Mouse (Mus musculus) embryo, embryonic 10 days (tissue): ENCODE data around the gene Cp.
"Not testable (repeated sequence)": the region's sequence is repeated elsewhere in the genome, so short reads cannot be mapped to it uniquely, and the experiment has no call there.

Source experiments
- DNase-seq: peaks from one replicate; pipeline ENCODE4 v3.0.0-alpha.2; 2015; ENCODE audit warnings: low spot score

Cp gene

GRCm38 (mm10) chr3:20007275-20007674, 50.4 kb downstream of the Cp start:
- no peak for DNase-seq

GRCm38 (mm10) chr3:20007759-20008158, 50.9 kb downstream of the Cp start:
- no peak for DNase-seq

GRCm38 (mm10) chr3:20010464-20010863, 53.6 kb downstream of the Cp start:
- no peak for DNase-seq

DNA sequence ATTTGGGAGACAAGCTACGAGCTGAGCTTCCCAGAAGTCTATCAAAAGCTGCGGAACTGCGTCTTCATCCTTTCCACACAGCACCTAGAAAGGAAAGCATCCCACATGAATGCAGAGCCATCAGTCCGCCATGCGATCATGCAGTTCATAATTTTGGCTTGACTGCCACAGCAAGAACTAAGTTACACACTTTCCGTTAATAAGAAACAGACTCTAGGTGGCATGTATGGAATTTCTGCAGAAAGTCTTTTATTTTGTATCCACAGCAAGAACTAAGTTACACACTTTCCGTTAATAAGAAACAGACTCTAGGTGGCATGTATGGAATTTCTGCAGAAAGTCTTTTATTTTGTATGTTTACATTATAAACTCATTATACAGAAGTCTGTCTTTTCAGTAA, 54.1 kb downstream of the Cp start:
- DNase-seq, result not testable (repeated sequence)

- DNase-seq, result no peak
These were observed 57.6 kb downstream of the Cp start for GRCm38 (mm10) chr3:20014454-20014853.

DNA sequence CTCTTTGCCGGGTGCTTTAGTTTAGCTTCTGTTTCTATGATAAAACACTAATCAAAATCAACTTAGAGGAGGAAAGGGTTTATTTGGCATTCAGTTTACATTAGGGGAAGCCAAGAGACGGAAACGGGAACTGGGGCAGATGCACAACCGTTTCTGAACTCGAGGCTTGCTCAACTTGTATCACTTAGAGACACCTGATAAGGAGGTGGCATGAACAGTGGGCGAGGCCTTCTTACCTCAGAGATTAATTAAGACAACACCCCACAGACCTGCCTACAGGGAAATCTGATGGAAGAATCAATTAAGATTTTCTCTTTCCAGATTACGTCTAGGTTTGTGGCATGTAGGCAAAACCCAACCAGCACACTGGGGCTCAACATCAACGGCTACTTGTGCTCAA, 61.2 kb downstream of the Cp start:
- DNase-seq, result no peak

DNA sequence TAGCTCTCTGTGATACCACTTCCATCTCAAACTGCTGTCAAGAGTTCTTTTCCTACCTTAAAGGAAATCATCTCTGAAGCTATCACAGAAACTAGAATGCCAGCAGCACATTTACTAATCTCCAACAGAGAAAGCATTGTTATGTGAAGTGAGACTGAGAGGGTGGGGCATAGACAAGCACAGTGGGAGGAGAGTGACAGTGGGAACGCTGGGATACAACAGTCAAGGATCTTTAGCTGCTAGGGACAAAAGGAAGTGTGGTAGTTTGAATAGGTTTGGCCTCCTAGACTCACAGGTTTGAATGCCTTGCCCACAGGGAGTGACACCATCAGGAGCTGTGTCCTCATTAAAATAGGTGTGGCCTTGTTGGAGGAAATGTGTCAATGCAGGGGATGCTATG, 67.0 kb downstream of the Cp start:
- DNase-seq, result no peak

DNA sequence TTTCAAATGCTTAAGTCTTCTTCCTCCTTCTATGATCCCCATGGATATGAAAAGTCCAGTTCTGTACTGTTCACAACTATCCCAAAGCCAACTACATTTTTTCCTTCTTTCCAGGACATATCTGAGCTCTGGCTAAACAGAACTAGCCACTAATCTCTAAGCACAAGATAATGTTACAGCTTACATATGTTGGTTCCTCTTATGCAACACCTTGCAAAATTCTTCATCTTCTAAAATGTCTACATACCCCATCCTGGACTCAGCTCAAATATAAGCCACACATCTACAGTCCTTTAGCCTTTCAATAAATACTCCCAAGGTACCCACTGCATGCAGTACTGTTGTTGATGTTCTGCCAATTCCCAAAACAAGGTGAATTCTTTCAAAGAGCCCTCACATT, 69.6 kb downstream of the Cp start:
- no peak for DNase-seq

DNA sequence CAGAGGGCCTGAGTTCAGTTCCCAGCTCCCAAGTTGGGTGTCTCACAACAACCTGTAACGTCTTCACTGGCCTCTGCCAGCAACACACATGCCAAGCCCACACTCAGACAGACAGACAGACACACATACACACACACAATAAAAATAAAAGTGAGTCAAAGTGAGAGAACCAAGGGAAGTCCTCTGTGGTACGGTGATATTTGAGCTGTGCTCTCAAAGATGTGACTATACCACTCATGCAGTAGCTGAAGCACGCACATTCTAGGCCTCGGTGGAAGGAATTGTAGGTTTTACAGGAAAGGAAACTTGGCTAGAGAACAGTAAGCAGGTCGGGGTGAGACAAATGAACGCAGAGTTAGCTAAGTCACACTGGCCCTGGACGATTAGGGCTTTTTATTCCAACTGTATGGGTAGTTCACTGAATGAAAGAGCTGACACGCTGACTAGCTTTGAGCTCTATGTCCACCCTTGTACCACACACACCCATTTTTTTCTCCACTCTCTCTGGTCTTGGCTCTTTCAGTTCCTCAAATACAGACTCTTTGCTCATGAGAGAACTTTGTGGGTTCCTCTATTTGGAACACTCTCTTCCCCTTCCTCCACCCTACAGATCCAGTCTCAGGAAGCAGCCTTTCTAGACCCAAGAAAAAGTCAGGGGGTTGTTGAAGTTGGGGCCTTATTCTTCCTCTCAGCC, 70.3 kb downstream of the Cp start:
- DNase-seq, result no peak

GRCm38 (mm10) chr3:20027788-20028187, 70.9 kb downstream of the Cp start:
- no peak for DNase-seq

GRCm38 (mm10) chr3:20028640-20029039, 71.8 kb downstream of the Cp start:
- no peak for DNase-seq

- DNase-seq, result no peak
These were observed 74.0 kb downstream of the Cp start for GRCm38 (mm10) chr3:20030807-20031206.

DNA sequence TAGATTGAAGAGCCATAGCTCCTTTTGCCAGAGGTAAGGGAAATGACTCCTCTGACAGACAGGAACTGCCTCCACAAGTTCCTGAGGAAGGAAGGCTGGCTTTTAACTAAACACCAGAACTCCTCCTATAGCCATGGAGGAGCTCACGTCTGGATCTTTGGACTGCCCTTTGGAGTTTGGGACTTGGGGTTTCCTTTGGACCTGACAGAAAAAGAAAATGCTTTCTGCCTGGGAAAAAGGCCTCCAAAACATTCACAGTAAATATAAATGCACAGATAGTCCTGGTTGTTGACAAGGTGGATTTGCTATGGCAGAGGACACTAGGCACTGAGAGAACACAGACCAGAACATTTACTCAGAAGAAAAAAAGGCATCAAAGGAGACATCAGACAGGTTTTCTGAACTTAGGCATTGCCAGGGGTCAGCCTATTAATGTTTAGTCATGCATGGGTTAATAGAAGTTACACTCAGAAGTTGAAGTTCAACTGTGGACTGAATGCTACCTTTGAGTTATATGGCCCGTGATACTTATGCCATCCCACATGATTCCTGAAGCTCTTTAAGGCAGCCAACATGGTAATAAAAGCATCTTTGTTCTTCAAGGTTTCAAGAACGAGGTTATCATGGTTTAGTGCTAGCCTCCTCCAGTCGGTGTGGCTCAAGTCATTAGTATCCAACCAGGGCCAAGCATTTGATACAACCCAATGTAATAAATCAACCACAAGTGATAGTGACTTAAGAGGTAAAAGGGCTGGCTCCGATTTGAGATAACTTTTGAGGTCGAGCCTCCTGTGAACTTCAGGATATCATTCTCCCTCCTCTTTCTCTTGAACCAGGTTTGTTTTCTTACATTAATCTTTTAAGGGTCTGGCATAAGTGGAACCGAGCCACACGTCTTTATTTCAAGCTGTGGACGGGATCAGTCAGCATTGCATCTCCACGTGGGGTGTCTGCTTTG, 77.2 kb downstream of the Cp start:
- no peak for DNase-seq

- DNase-seq, result peak; percentile 91
These were observed 78.0 kb downstream of the Cp start, which contains the start of gene Hps3 for GRCm38 (mm10) chr3:20034719-20035404. Gene Hps3, minus strand, starts transcription at chr3:20035315.

DNA sequence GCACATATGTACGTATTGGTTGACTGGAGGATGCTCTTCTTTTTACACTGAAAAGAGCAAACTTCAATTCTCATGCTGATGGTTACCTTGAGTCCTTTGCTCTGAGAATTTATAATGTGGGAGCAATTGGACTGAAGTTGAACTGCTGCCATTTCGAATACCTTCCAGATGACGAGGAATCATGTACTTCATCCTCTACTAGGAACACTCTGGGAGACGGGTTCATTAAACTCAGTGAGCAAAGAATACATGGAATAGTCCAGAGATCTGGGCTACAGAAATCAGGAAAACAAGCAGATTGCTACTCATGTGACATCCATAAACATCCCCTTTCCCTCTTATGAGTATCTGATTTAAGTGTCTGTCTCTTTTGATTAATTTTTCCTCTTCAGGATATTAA, 79.2 kb downstream of the Cp start:
- no peak for DNase-seq

- not testable (repeated sequence) for DNase-seq
These were observed 84.6 kb downstream of the Cp start for GRCm38 (mm10) chr3:20041461-20041860.

- not testable (repeated sequence) for DNase-seq
These were observed 87.9 kb downstream of the Cp start for GRCm38 (mm10) chr3:20044736-20045135.

DNA sequence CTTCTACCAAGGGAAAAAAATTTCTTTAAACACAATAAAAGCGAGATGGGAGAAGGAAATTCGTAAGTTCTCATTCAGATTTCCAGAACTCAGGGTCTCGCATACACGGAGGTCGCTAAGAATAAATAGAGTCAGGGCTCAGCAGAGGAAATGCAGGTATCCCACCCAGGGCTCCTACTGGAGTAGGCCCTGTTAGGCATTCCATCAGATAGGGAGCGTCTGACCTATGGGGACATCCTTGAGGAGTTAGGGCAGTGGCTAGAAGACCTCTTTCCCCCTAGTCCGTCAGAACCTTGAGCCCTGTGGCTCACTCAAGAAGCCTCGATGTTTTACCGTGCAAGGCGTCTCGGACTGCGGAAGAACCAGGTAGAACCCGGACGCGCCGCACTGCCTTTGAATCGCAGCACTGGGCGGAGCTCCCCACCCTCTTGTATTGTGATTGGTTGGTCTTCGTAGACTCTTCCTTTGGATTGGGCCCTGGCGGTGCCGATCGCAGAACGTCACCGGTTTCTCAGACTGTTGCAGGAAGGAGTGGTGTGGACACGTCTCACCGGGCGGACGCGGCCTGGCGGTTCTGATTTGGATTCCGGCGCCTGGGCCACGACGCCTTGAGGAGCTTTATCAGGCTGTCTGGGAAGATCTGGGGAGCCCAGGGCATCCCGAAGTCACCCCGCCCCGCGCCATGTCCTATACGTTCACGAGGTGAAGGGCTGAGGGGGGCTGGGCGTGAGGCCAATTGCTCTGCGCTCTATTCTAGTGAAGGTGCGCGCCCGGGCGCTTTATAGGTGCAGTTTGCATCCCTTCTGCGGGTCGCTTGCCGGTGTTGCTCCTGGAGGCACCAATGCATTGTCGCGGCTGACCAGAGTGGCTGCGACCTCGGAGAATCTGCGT, 100.7 kb downstream of the Cp start, which contains the start of gene Hltf:
Gene Hltf, plus strand, starts transcription at position 506 of the 891 bp plus-strand sequence.
- peak; percentile 95 for DNase-seq

- DNase-seq, result no peak
These were observed 101.3 kb downstream of the Cp start for GRCm38 (mm10) chr3:20058197-20058541.
